Mouse (Mus musculus) adrenal gland, postnatal 14 days (tissue): ENCODE measurements at regions not wholly inside any gene's neighbourhood (a gene's known extent, or its start where the extent isn't known, plus 50 kb on each side); places are given as distances from the start of the nearest gene placed in this dataset.
A peak's percentile ranks its signal among the peaks of the same experiment; 100 is the strongest.

Experiments used
- DNase-seq: peaks from one replicate; pipeline ENCODE4 v3.0.0; 2021; ENCODE audit warnings: mixed read lengths

- no peak for DNase-seq
Measured at GRCm38 (mm10) chr10:96724436-96725175, 107.8 kb downstream of the Btg1 start.

- no peak for DNase-seq
Measured at GRCm38 (mm10) chr10:96726801-96727780, 110.3 kb downstream of the Btg1 start.

- DNase-seq, result peak; percentile 11
Measured at GRCm38 (mm10) chr10:96733581-96733980, 116.8 kb downstream of the Btg1 start.

- DNase-seq, result no peak
Measured at GRCm38 (mm10) chr10:96735146-96735545, 118.3 kb downstream of the Btg1 start.

GRCm38 (mm10) chr10:96735885-96736628 lies 119.3 kb downstream of the Btg1 start:
- DNase-seq, result no peak

- DNase-seq, result no peak
Measured at GRCm38 (mm10) chr10:96737972-96738371, 121.2 kb downstream of the Btg1 start.

- no peak for DNase-seq
Measured at GRCm38 (mm10) chr10:96738606-96739005, 121.8 kb downstream of the Btg1 start.

GRCm38 (mm10) chr10:96744167-96744777 lies 127.5 kb downstream of the Btg1 start:
- DNase-seq, result peak; percentile 42

- no peak for DNase-seq
Measured at GRCm38 (mm10) chr10:96747015-96747663, 130.3 kb downstream of the Btg1 start.

GRCm38 (mm10) chr10:96750861-96751260 lies 134.1 kb downstream of the Btg1 start:
- DNase-seq, result peak; percentile 65

GRCm38 (mm10) chr10:96751580-96752264 lies 134.9 kb downstream of the Btg1 start:
- DNase-seq, result peak; percentile 94

GRCm38 (mm10) chr10:96752531-96752930 lies 135.7 kb downstream of the Btg1 start:
- no peak for DNase-seq

- no peak for DNase-seq
Measured at GRCm38 (mm10) chr10:96753521-96753920, 136.7 kb downstream of the Btg1 start.

- no peak for DNase-seq
Measured at GRCm38 (mm10) chr10:96755674-96756073, 138.9 kb downstream of the Btg1 start.

GRCm38 (mm10) chr10:96756355-96757084 lies 139.7 kb downstream of the Btg1 start:
- no peak for DNase-seq

GRCm38 (mm10) chr10:96757311-96757710 lies 140.5 kb downstream of the Btg1 start:
- no peak for DNase-seq

GRCm38 (mm10) chr10:96761601-96762000 lies 144.8 kb downstream of the Btg1 start:
- DNase-seq, result no peak

GRCm38 (mm10) chr10:96765626-96766025 lies 148.8 kb downstream of the Btg1 start:
- no peak for DNase-seq

- DNase-seq, result no peak
Measured at GRCm38 (mm10) chr10:96778220-96778619, 161.4 kb downstream of the Btg1 start.

GRCm38 (mm10) chr10:96783966-96784365 lies 167.2 kb downstream of the Btg1 start:
- DNase-seq, result no peak
